Mouse (Mus musculus): ENCODE measurements at regions not wholly inside any gene's neighbourhood (a gene's known extent, or its start where the extent isn't known, plus 50 kb on each side); places are given as distances from the start of the nearest gene placed in this dataset.
"Not testable (repeated sequence)": the region's sequence is repeated elsewhere in the genome, so short reads cannot be mapped to it uniquely, and the experiment has no call there.

DNA sequence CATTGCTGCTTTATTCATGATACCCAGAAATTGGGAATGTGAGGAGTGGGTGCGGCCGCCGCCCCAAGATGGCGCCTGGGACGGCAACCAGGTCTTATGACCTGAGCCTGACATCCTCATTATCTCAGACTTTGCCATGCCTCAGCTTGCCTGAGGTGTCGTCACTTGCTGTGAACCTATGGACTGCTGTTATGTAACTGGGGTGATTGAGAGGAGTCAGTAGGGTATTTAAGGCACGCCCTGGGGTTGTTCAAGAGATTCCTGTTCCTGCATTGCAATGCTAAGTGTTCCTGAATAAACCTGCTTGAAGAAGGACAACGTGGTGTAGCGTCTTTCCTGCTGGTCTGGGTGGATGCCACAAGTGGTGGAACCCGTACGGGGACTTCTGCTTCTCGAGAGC lies 211.4 kb upstream of the Pou3f2 start:
- Histone ChIP-seq H3K4me2 (replicated peaks) (no peak overlapping the region), H3K4me3 (no peak overlapping the region), H3K27ac (no peak overlapping the region), H3K36me3 (no peaks in the 10 kb centered on the region), H3K4me1 (no peaks in the 10 kb centered on the region), H3K27me3 (no peaks in the 10 kb centered on the region), H3K9ac (no peak overlapping the region), H3K9me3 (no peaks in the 10 kb centered on the region)
- no peak for ATAC-seq (ENCODE audit: insufficient number of reproducible peaks, insufficient read depth, low FRiP score, low TSS enrichment)
- WGBS: 91% methylated on average over 12 of the region's 12 CpGs

DNA sequence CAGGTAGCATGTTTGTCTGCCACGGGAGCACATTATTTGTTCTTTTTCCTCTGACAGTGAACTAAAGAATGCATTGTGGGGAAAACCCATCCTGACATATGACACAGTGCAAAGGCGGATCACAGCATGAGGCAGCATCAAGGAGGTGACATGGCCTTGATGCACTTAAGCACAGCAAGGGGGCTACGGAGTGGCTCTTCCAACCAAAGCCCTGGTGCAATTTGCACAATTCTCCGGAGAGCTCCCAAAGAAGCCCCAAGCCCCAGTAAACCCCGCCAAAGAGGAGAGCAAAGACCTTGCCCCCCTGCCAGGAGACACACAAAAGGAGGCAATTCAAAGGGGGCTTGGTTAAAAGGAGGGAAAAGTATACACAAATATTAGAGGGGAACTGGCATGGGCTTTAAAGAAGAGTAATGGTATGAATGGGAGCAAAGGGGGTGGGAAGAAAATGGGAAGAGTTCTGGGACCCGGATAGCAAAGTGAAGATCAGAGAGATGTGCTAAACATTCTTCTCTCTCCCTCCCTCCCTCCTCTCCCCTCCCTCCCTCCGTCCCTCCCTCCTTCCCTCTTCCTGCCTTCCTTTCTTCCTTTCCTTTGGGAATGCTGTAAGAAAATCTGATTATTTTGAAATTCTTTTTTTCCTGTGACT lies 179.7 kb upstream of the Pou3f2 start:
- Histone ChIP-seq H3K4me2 (replicated peaks) (no peak overlapping the region), H3K4me3 (no peak overlapping the region), H3K4me1 (no peaks in the 10 kb centered on the region), H3K9me3 (no peaks in the 10 kb centered on the region), H3K9ac (no peak overlapping the region), H3K27me3 (no peaks in the 10 kb centered on the region), H3K36me3 (no peaks in the 10 kb centered on the region), H3K27ac (no peak overlapping the region)
- 0 out of 2 replicates have a peak, but pooled peaks have one; percentile 56 for ATAC-seq (ENCODE audit: insufficient number of reproducible peaks, insufficient read depth, low FRiP score, low TSS enrichment)
- WGBS: 9% methylated on average over 7 of the region's 7 CpGs

DNA sequence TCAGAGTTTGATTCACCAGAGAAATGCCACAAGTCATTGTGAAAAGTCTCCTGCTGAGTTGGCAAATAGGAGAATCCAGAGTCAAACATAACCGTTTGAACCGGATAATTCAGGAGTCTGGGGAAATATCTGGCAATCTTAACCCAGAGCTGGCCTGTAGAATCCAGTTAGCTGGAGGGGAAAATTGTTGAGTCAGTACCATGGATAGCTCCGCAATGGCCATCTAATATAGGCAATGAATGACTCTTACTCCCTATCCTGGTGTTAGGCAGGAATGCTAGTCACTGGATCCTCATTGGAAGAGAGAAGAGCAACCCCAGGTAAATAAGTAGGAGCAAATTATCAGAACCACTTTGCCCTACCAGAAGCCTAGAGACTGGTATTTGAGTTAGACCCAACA lies 157.4 kb upstream of the Pou3f2 start:
- Histone ChIP-seq H3K9ac (no peak overlapping the region), H3K4me1 (no peaks in the 10 kb centered on the region), H3K36me3 (no peaks in the 10 kb centered on the region), H3K27ac (no peak overlapping the region), H3K4me3 (no peak overlapping the region), H3K27me3 (no peaks in the 10 kb centered on the region), H3K4me2 (replicated peaks) (no peak overlapping the region), H3K9me3 (no peaks in the 10 kb centered on the region)
- 49% methylated on average over 3 of the region's 3 CpGs for WGBS
- ATAC-seq (ENCODE audit: insufficient number of reproducible peaks, insufficient read depth, low FRiP score, low TSS enrichment): no peak

DNA sequence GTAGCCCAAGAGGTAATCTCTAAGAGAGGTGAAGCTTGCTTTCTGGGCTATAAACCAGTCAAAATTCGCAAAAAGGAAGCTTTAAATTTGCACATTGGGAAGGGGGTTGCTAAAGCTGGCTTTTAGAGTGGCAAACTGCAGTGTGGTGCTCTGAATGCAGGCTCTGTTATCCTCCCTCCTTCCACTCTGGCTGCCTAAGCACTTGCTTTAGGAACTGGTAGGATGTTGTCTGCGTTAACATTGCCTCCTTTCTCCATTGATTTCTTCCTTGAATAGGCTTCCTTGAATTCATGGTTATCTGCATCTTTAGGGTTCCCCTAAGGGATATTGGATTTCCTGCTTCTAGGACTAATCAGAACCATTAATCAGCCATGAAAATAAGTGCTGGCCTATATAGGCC lies 120.8 kb upstream of the Pou3f2 start:
- no peak overlapping the region for H3K4me2 ChIP-seq (replicated peaks)
- 27% methylated on average over 2 of the region's 2 CpGs for WGBS
- H3K27me3 ChIP-seq: no peaks in the 10 kb centered on the region
- no peaks in the 10 kb centered on the region for H3K4me1 ChIP-seq
- H3K4me3 ChIP-seq: no peak overlapping the region
- H3K36me3 ChIP-seq: no peaks in the 10 kb centered on the region
- no peak for ATAC-seq (ENCODE audit: insufficient number of reproducible peaks, insufficient read depth, low FRiP score, low TSS enrichment)
- no peaks in the 10 kb centered on the region for H3K9me3 ChIP-seq
- no peak overlapping the region for H3K27ac ChIP-seq
- H3K9ac ChIP-seq: no peak overlapping the region

DNA sequence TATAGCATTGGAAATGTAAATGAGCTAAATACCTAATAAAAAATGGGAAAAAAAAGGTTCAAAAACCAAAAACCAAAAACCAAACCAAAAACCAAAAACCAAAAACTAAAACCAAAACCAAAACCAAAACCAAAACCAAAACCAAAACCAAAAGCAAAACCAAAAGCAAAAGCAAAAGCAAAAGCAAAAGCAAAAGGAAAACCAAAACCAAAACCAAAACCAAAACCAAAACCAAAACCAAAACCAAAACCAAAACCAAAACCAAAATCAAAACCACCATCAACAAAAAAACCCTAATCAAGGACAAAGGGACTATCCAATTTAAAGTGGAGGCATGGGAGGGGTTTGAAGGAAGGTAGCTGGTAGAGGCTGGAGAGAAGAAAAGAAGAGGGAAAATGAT lies 114.0 kb upstream of the Pou3f2 start:
- not testable (repeated sequence) for H3K27me3 ChIP-seq; H3K9ac ChIP-seq; ATAC-seq (ENCODE audit: insufficient number of reproducible peaks, insufficient read depth, low FRiP score, low TSS enrichment); H3K4me2 ChIP-seq (replicated peaks); H3K4me1 ChIP-seq; H3K9me3 ChIP-seq; H3K36me3 ChIP-seq; H3K27ac ChIP-seq; H3K4me3 ChIP-seq

DNA sequence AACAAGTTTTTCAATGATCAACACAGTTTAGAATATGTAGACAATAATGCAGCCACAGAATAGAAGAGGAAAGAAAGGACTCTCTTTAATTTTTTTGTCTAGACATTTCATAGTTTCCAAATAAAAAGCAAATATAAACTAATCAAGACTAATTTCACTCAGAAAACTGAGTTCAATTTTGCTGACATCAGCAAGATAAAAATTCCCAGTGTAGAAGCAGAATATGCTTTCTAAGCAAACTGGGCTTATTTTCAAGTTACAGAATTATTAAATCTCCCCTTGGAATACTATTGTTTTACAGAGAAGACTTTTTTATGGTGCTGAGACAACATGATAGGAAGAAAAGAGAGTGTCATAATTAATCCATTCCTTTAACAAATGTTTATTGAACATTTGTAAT lies 99.0 kb upstream of the Pou3f2 start:
- Histone ChIP-seq H3K27ac (no peak overlapping the region), H3K9me3 (no peaks in the 10 kb centered on the region), H3K4me1 (no peaks in the 10 kb centered on the region), H3K4me3 (no peak overlapping the region), H3K9ac (no peak overlapping the region), H3K36me3 (no peaks in the 10 kb centered on the region), H3K27me3 (no peaks in the 10 kb centered on the region), H3K4me2 (replicated peaks) (no peak overlapping the region)
- no peak for ATAC-seq (ENCODE audit: insufficient number of reproducible peaks, insufficient read depth, low FRiP score, low TSS enrichment)

DNA sequence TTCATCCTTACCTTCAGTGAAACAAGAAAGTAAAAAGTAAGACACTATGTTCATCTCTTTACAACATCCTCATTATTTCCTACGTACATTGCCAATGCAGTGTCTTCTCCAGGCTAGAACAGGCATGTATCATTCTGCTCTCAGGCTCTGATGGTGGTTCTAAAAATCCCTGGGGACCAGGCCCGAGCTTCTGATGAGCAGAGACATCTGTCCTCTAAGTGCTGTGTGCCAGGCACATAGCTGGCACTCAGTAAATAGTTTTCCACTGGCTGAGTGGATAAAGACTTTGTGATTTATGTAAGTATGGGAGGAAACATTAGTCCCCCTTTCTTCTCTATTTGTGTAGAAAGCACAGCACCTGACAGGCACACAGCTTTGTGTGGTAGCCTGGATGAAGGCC lies 77.8 kb upstream of the Pou3f2 start:
- Histone ChIP-seq H3K27ac (no peak overlapping the region), H3K4me1 (no peaks in the 10 kb centered on the region), H3K9ac (no peak overlapping the region), H3K4me2 (replicated peaks) (no peak overlapping the region), H3K9me3 (no peaks in the 10 kb centered on the region), H3K27me3 (no peaks in the 10 kb centered on the region), H3K4me3 (no peak overlapping the region), H3K36me3 (no peaks in the 10 kb centered on the region)
- ATAC-seq (ENCODE audit: insufficient number of reproducible peaks, insufficient read depth, low FRiP score, low TSS enrichment): no peak
- WGBS: 72% methylated on average over 2 of the region's 2 CpGs

DNA sequence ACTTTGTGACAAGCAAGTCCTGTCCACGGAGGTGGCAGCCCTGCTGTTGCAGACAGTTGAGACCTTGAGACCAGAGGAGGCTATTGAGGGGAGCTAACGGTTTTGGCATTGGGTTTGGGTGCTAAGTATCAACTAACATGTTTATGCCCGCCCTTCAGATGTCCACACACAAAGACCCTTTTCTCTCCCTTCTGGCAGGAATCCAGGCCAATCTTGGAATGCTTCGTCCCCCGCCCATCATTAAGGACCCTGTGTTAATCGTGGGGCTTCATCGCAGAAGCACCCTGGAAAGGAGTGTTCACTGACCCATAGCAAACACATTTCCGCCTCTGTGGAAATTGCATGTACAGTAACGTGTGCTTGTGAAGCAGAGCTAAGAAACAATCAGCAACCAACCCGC lies 76.4 kb upstream of the Pou3f2 start:
- H3K4me2 ChIP-seq (replicated peaks): no peak overlapping the region
- H3K36me3 ChIP-seq: no peaks in the 10 kb centered on the region
- H3K4me3 ChIP-seq: no peak overlapping the region
- ATAC-seq (ENCODE audit: insufficient number of reproducible peaks, insufficient read depth, low FRiP score, low TSS enrichment): no peak
- H3K4me1 ChIP-seq: no peaks in the 10 kb centered on the region
- H3K9ac ChIP-seq: no peak overlapping the region
- H3K27me3 ChIP-seq: no peaks in the 10 kb centered on the region
- H3K27ac ChIP-seq: no peak overlapping the region
- no peaks in the 10 kb centered on the region for H3K9me3 ChIP-seq
- 43% methylated on average over 10 of the region's 10 CpGs for WGBS

Data from embryonic facial prominence, embryonic 12.5 days (tissue).